Mouse (Mus musculus) ES-Bruce4 (cell line): ENCODE measurements around the gene Klhl29.

Experiments
- CTCF ChIP-seq: IDR thresholded peaks from one replicate; pipeline ENCODE4 v1.8.1; 2011; ENCODE audit warnings: low read depth, low read length
- EP300 ChIP-seq: IDR thresholded peaks from 2 replicates; pipeline ENCODE4 v1.6.1; 2011; ENCODE audit warnings: low read depth, low read length; ENCODE audit not compliant: insufficient read depth
- POLR2A ChIP-seq: IDR thresholded peaks from one replicate; pipeline ENCODE4 v1.8.1; 2011; ENCODE audit warnings: low read length; ENCODE audit not compliant: insufficient read depth

GRCm38 (mm10) chr12:5157021-5157681 is 218.3 kb downstream of the Klhl29 start:
- no peak for TF ChIP-seq POLR2A
- TF ChIP-seq CTCF, result no peak
- TF ChIP-seq EP300, result no peak
